Mouse (Mus musculus) mouse trophoblast stem cell (cell line): ENCODE measurements around the gene Clock.

ENCODE experiments used
- in situ Hi-C, 2 experiments: fragments of 300-500 bp; cut with MseI, MboI; formaldehyde crosslinking; loops; 2 replicates in 1 of 2; 3 replicates in 1 of 2; pipeline ENCODE4 v1.15.1; 2025

Gene Clock

DNA sequence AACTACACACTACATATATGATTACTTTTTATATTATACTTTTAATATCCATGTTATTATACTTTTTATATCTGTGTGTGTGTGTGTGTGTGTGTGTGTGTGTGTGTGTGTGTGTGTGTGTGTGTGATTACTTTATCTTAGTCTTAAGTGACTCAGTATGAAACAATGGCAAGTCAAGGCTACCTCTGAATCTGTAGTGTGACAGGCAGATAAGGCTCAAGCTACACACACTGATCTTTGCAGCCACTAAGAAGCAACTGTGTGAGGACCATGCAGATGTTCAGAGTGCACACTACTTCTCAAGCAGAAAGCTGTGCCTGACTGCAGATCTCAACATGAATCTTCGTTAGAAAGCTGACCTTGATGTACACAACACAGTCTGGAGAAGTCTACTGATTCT is 20.7 kb downstream of the Clock start:
- in situ Hi-C loops, result no loop called here

DNA sequence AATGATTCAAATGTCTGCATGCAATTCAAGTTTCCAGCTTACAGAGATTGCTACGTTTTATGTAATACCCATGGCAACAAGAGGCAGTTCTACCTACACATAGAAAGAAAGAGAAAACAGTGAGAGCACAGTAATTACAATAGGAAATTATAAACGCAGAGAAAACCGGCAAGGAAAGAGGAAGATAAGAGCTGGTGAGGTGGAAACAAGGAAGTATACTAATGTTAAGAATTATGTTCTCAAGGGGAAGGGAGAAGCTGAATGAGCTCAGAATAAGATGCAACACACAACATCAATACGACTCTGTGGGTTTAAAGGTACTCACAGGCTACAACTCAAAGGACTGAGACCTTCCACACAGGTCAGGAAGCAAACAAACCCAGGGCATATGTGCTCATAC is 29.6 kb downstream of the Clock start:
- in situ Hi-C loops, result no loop called here

DNA sequence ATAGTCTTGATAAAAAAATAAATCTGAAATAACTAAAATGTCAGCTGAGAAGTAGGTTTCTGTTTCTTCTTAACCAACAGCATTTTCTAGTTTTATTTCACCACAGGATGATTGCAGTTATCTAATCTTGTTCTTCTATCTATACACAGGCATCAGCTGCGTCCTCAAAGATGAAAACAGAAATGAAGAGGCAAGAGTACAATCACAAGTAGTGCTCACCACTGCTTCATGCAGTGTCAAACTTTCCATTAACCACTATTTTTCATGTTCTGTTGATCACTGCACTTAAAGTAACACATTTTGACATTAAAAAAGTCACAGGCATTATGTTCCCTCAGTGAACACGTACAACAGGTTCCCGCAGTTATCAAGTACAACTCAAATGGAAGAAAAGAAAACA is 53.6 kb downstream of the Clock start:
- in situ Hi-C loops, result no loop called here

DNA sequence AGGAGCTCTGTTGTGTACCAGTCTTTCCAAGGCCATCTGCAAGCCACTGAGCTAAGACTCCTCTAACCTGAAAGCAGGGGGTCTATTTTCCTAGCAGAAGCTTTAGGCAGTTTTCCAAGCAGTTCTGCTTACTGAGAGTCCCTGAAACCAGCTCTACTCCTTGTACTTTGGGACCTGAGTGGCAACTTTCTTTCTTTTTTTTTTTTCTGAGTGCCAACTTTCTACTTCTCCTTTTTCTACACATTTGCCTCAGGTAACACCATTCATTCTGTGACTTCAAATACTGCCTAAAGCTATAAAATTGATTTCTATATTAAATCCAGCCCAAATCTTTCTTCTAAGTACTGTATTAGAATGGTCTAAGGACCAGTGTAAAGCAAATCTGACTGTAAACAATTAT is 58.1 kb downstream of the Clock start:
- in situ Hi-C loops, result no loop called here

DNA sequence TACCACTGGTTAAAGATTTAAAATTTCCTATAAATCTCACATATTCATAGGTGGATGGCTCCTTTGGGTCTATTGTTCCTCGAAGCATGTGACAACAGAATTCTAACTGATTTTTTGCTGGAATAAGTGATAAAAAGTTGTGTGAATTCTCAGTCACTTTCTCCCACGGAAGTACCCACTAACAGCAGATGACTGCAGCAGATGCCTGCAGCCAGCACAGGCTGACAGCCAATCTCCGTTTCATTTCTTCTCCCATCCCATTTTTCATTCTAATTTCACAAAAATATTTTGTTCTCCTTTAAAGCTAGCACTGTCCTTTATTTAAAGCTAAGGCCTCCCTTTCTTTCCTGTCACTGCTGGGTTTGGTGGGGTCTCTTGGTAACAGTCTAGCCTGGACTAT is 59.2 kb downstream of the Clock start:
- in situ Hi-C loops, result no loop called here

DNA sequence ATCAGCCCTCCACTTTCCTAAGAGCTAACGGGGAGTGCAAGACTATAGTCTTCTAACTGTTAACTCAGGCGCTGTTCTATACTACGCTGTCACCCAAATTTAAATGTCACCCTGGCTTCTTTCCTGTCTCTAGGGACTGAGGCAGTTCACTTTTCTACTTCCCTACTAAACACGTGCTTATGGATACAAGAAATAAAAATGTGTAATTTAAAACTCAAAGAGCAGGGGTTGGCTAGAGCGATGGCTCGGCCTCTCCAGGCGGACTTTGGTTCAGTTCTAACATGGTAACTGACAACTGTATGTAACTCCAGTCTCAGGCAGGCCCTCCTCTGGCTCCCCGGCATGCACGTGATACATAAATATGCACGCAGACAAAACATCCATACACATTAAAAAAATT is 60.2 kb downstream of the Clock start:
- in situ Hi-C loops, result no loop called here

DNA sequence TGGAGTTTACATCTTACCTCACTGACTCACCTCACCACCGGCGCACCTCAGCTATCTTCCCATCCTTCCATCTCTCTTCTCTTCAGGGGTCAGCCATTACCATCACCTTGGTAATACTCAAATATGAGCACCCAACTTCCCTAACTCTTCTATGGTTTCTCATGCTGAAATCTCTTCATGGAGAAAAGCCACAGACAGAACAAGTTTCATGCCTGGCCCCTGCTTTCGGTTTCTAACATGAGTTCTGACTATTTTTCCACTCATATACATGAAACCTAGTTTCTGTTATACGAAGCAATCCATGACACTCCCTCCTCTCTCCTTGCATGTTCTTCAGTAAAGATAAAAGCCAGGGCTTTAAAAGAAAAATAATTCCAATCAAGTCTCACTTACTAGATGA is 60.7 kb downstream of the Clock start:
- in situ Hi-C loops, result no loop called here

DNA sequence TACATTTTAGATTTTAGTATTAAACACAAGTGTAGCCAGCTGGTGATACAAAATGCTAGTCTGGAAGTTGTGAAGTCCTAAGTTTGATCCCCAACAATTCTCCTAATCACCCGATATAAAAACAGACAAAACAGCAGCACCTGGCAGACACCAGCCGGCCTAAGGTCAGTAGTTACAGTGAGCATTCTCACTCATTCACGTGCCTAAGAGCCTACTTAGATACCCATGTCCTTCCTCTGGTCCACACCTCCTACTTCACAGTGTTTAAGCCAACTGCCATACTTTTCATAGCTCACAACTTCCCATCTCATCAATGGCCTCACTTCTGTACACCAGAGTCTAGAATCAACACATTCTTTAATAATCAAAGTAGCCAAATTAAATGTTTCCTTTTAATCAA is 61.3 kb downstream of the Clock start:
- in situ Hi-C loops, result no loop called here

DNA sequence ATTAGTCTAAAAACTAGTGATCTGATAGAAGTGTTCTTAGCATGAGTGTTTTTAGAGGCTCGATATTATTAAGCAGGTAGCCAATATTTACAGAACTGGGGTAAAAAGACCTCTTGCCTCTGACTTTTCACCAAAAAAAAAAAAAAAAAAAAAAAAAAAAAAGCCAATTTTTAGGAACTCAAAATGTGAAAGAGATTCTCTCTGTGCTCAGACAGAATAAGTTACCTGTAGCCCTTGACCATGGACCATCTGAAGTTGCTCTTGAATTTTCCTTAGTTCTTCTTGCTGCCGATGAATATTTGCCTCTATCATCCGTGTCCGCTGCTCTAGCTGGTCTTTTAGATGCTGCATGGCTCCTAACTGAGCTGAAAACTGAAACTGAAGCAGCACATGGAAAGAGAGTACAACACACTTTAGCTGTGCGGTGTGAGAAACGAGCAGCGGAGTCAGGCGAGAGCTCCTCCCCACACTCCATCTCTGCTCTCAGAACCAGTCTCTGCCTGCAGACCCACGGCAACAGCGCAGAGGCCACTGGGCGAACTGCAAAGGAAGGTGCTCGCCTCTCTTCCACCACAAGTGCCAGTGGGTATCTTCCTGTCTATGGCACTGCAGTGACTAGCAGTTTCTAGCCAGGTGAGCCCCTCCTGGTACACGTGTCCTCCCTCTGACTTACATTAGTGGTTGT is 73.3 kb downstream of the Clock start:
- in situ Hi-C loops, result no loop called here

DNA sequence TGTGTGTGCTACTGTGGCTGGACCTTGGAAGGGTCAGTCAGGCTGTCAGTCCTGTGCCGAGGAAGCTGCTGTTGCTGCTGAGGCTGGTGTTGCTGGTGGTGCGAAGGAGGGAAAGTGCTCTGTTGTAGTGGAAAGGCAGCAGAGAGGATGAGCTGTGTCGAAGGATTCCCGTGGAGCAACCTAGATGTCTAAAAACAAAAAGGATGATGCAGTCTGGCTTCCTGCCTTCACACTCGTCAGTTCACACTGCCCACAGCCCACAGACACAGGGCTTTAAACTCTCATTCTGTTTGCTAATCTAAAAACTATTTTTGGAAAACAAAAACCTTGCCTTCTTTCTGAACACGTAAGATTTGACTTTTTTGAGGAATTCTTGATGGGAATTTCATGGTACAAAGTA is 87.9 kb downstream of the Clock start:
- in situ Hi-C loops, result no loop called here

DNA sequence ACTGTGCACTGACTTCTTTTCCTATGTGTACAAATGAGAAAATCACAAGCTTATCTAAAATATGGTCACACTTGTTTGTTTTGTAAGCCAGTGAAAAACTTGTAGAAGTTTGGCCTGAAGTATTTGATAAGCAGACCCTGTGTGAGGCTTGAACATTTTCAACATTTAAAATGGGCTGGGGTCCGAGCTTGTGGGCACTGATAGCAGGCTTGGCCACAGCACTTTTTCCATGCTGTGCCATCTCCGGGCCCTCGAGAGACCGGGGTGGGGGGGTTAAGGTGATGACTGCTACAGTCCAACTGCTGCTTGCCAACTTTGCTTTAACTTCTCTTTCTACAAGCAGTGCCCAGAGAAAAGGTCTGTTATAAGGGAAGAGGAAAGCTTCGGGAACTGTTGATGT is 96.5 kb downstream of the Clock start:
- in situ Hi-C loops, result no loop called here

DNA sequence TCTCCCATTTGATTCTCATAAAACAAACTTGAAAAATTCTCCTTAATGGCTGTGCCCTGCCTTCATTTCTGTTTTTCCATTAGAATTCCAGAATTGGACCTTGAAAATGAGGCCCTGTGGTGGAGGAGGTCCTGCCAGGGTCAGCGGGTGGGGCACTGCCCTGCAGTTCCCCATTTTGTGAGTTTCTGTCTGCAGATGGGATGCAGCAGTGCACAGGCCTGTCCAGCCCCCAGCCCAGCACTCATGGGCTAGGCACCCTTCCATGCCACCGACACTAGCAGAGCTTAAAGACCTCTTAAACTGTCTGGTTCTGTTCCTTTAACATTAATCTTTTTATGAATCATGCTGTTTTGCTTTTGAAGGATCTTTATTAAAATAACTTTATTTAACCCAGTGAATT is 98.7 kb downstream of the Clock start:
- in situ Hi-C loops, result no loop called here

DNA sequence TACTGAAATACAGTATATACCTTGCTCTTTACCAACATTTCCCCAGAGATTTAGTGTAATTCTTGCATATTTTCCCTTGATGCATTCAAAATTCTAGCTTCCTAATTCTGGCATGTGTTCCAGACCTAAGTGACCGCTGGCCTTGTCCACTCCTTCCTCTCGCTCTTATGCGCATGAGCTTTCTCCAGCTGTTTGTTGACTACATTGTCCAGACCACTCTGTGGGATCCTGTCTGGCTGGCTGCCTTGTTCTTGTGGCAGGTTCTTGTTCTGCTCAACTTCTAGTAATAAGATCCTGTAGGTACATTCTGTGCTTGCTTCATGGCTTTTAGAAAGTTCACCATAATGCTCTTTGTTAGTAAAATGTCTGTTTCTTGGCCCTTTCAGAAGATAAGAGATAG is 101.4 kb downstream of the Clock start:
- in situ Hi-C loops, result no loop called here

DNA sequence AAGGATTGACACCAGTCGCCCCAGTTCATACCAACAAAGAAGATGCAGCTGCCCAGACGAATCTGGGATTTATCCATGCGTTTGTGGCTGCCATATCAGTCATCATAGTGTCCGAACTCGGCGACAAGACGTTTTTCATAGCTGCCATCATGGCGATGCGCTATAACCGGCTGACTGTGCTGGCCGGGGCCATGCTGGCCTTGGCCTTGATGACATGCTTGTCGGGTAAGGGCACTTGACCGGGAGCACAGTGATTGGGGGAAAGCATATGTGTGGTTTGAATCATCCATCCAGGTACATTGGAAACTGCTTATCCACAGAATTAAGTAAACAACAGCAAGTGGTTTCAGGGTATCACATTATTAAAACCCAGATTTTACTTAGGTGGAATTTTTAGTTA is 105.2 kb downstream of the Clock start:
- in situ Hi-C loops, result no loop called here

DNA sequence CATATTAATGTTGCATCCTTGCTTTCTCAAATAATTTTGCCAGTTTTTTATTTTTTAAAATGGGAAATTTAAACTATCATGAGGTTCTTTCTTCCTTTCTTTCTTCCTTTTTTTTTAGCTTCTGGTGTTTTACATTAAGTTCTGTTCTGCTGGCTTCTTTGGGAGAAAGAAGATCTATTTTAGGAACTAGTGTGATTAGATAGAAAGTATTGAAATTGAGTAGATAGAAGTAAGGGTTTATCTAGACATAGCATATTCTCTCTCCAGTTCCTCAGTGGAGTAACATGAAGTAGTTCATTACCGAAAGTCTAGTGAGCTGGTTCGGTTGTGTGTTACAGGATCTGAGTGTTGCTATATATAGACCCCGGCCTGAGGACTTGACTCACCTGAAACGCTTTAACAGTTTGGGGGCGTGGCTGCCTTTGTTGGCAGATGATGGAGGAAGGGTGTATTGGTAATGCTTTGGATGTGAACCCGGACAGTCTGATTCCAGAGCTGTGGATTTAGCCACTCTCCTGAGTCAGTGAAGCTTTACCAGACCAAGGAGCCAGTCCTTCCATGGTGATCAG is 110.1 kb downstream of the Clock start:
- in situ Hi-C loops, result no loop called here

DNA sequence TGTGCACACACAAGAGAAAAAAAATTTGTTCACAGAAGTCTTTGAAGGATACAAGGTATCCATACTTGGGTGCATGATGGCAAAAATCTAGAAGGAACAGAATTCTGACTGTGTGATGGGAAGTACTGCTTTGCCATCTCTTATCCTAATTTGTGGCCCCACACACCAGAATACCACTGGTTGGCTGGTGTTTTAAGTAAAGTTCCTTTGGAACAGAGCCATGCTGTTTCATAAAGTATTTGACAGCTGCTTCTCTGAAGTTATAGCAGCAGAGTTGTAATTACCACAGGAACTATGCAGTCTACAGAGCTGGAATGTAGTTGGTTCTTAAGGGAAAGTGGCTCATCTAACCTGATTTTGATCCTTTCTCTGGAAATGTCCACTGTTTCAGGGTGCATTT is 111.5 kb downstream of the Clock start:
- in situ Hi-C loops, result no loop called here

DNA sequence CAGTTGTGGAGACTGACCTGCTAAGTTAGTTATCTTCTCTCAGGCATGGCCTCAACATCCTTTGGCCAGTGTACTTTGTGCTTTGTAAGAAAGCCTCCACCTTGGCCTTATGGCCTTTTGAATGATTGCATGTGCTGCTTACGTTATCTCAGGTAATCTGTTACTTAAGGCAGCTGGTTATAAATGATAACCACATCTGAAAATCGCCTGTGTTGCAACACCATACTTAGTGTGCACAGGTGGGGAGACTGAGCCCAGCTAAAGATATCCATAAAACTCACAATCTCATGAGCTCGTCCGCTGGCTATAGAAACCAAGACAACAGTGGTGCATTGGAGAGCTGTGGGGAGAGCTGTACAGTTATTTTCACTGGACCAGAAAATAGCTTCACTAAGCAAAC is 114.0 kb downstream of the Clock start:
- in situ Hi-C loops, result no loop called here

DNA sequence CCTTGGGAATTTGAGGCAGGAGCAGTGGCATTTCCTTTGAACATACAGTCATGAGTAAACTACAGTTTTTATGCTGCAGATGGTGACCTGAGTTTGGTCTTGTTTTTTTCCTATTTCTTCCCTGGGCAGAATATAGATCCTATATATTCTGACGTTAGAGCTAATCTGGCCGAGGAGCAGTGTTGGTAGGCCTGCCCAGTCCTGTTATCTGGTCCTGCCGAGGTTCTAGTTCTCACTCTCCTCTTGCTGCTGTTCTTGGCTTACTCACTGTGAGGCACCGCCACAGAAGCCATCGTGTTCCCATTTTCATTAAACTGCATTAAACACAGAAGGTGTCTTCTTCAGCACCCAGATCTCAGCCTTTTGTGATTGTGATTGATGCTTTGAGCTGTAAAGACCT is 116.7 kb downstream of the Clock start:
- in situ Hi-C loops, result no loop called here

DNA sequence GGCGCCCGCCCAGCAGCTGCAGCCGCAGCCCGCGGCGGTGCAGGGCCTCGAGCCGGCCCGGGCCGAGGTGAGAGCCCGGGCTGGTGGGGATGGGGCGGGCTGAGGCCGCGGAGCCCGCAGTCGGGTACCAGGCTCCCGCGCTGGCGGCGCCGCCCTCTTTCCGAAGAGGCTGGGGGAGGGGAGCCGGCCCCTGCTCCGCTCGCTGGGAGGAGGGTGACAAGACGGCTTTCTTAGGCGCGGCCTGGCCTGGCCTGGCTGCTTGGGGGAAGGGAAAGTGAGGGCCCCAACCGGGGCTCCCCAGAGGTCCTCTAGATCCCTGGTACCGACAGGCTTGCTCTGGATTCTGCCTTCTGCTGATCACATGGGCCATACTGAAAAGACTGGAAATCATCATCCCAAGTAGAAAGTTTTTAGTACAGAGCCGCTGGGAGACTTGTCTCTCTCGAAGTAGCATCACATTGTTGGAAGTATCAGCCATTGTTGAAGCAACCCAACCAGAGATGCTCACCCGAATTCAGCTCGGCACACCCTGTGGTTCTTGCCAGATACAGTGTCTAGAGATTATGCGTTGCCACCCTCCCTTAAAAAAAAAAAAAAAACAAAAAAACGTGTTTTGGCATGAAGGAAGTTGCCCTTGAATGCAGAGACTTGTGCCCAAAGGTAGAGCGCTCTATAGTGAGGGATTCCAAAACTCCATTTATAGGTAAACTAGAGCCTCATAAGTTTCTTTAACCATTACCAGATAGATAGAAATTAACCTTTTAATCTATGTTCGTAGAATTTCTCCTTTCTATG is 120.1 kb downstream of the Clock start:
- in situ Hi-C loops, result no loop called here

DNA sequence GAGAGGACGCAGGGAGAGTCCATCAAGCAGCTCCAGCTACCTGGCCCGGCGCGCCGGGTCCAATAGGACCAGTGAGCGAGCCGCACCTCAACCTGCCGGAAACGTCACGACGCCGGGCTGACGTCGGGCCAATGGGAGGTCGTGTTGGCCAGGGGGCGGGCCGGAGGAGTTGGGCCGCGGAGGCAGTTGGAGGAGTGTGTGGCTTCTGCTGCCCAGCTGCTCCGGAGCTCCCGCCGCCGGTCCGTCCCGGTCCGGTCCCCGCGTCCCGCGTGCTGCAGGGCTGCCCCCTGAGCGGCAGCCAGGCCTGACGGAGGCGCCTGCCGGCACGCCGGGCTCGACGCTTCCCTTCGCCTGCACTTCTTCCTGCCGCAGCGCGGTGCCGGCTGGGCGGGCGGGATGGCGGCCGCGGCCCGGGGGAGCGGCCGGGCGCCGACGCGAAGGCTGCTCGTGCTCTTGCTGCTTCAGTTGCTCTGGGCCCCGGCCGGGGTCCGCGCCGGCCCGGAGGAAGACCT is 120.8 kb downstream of the Clock start, which contains the start of gene Tmem165:
TSS of gene Tmem165 (plus strand) at position 131 of the 512 bp plus-strand sequence.
- in situ Hi-C loops, result no loop called here

DNA sequence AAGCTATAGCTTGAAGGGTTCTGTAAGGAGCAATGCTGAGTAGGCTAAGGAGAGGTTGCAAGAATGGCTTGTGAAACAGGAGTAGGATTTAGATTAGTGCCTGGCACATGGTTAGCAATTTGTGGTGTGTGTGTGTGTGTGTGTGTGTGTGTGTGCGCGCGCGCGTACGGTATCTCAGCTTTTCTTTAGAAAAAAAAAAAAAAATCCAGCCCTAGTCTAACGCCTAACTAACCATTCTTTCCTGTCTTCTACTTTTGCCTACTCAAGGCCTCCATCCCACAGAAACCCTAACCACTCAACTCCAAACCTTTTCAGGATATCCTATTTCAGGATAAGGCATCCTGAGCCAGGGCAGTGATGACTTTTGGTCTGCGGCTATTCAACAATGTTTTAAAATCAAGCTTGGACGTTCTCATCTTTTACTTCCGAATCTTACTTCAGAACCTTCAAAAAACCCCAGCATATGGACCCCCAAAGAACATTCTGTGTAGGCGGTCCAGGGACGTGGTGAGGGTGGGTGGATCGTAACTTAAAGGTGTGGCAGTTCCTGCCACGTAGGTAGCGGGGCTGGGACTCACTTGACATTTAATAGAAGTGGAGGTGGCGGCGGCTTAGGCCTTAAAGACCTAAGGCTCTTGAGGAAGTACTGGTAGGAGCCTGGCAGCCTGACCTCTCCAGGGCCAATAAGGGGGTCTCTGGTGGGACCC is 121.4 kb downstream of the Clock start:
- in situ Hi-C loops, result no loop called here

DNA sequence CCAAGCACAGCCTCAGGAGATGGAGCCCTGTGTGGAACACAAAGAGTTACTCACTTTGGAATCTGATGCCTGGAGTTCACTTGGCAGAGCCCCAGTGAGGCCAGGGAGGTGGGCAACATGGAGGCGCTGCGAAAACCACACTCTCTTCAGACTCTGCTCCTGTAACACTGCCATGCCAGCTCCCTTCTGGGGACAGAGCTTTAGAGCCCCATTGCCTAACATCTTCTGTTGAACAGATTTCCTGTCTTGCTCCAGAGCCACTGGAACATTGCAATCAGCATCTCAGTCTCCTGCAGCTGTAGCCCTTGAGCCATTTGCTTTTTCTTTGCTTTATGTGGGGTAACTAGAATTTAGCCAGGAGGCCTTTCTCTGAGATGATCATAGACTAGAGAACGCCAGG is 122.3 kb downstream of the Clock start:
- in situ Hi-C loops, result no loop called here
